In genomic region chr11:64523993-64524570, GRCm38 (mm10) we compare ENCODE assay signal across 35 mouse cellular contexts.
"Had no signal": no experiment of that assay in that cellular context is flagged by ENCODE, and none has a peak within 500 bp of the region (broad histone marks: within the 10 kb centered on the region; RNA-seq: fewer than 3 reads in every experiment).

No protein-coding gene starts in this region.

- H3K9me3 ChIP-seq: heart, embryonic 10.5 days; heart, embryonic 13.5 days; heart, embryonic 15.5 days; hindbrain, embryonic 10.5 days; hindbrain, embryonic 12.5 days; hindbrain, embryonic 13.5 days; hindbrain, embryonic 15.5 days; intestine, embryonic 15.5 days; kidney, embryonic 15.5 days had no signal

- H3K4me1 ChIP-seq: heart, embryonic 10.5 days; heart, embryonic 15.5 days; hindbrain, embryonic 12.5 days; intestine, embryonic 15.5 days had no signal

- DNase-seq: heart, postnatal 10 days; heart, postnatal 14 days; heart, postnatal 36 days; heart, postnatal 4 days; kidney, adult 11 months; kidney, adult 18-20 months; kidney, adult 2 months; kidney, adult 8-10 months; kidney, adult 9 months; kidney, postnatal 10 days; kidney, postnatal 14 days; kidney, postnatal 25 days; kidney, postnatal 36 days; kidney, postnatal 4 days; layer of hippocampus, adult 9-11 months; layer of hippocampus, postnatal 36 days had no signal

- H3K9ac ChIP-seq: heart, embryonic 13.5 days; heart, embryonic 15.5 days; hindbrain, embryonic 12.5 days; hindbrain, embryonic 13.5 days; hindbrain, embryonic 14.5 days; hindbrain, embryonic 15.5 days; intestine, embryonic 15.5 days; kidney, embryonic 15.5 days had no signal

- ATAC-seq: hindbrain, embryonic 16.5 days; hindbrain, postnatal 0 days; inflammation-experienced regulatory T-cells, adult 6 months; intestine, embryonic 15.5 days; intestine, embryonic 16.5 days; intestine, postnatal 0 days had no signal

- H3K27ac ChIP-seq: heart, embryonic 10.5 days; heart, embryonic 13.5 days; heart, embryonic 15.5 days; hindbrain, embryonic 10.5 days; hindbrain, embryonic 12.5 days; hindbrain, embryonic 13.5 days; hindbrain, embryonic 14.5 days; hindbrain, embryonic 15.5 days; hindbrain, postnatal 0 days; intestine, embryonic 15.5 days; kidney, embryonic 15.5 days; kidney, postnatal 0 days; layer of hippocampus, adult 2 months; left cerebral cortex, adult 2 months had no signal

- H3K36me3 ChIP-seq: heart, embryonic 10.5 days; heart, embryonic 13.5 days; heart, embryonic 15.5 days; hindbrain, embryonic 10.5 days; hindbrain, embryonic 12.5 days; hindbrain, embryonic 13.5 days; hindbrain, embryonic 15.5 days; intestine, embryonic 15.5 days; kidney, embryonic 15.5 days had no signal

- H3K4me3 ChIP-seq: heart, embryonic 10.5 days; heart, embryonic 13.5 days; heart, embryonic 15.5 days; hindbrain, embryonic 10.5 days; hindbrain, embryonic 12.5 days; hindbrain, embryonic 13.5 days; hindbrain, embryonic 15.5 days; intestine, embryonic 15.5 days; kidney, embryonic 15.5 days; layer of hippocampus, adult 2 months; left cerebral cortex, adult 2 months had no signal

- H3K4me2 ChIP-seq: heart, embryonic 11.5 days; heart, embryonic 13.5 days; heart, embryonic 15.5 days; hindbrain, embryonic 12.5 days; hindbrain, embryonic 13.5 days; hindbrain, embryonic 14.5 days; hindbrain, embryonic 15.5 days; intestine, embryonic 15.5 days; kidney, embryonic 15.5 days had no signal
